Mouse (Mus musculus): Measurements from ENCODE around the gene Pdzrn3. TPM values are rescaled to one million over a fixed set of nuclear protein-coding genes. Genes with fewer than 3 reads are reported as not detected.

Gene Pdzrn3
- polyA plus RNA-seq, 2 experiments = 0.36 to 0.92 TPM

DNA sequence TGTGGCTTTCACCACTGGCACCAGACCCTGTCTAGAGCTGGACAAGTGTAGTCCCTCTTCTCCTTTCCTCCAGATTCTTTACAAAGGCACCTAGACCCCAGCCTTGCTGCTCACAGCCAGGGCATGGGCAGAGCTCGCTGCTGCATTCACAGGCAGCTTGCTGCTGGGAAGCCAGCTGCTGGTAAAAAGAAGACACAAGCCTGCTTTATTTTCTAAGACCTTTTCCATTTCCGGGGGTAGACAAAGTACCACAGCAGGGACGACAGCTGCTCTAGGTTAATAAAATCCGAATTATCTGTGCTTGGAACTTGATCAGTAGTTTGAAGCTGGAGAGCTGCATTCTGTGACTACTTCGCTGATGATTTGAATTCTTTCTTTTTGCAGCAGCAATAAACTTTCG, 59.2 kb downstream of the Pdzrn3 start:
- Histone ChIP-seq H3K4me2 (ENCODE audit: low read depth) (no peak overlapping the region), H3K4me1 (replicated peaks; ENCODE audit: control insufficient read depth in 2 of 2, insufficient read depth in 2 of 2, low read length in 1 of 2) (no peaks in the 10 kb centered on the region), H3K9me3 (ENCODE audit: control insufficient read depth, low read length) (no peaks in the 10 kb centered on the region), H3K36me3 (replicated peaks; ENCODE audit: control insufficient read depth, insufficient read depth, low read depth) (no peaks in the 10 kb centered on the region), H3K27me3 (ENCODE audit: control insufficient read depth, insufficient read depth, low read length) (no peaks in the 10 kb centered on the region), H3K27ac (no peak overlapping the region), H3K9ac (replicated peaks) (no peak overlapping the region), H3K4me3 (ENCODE audit: insufficient read depth in 1 of 2, low read depth in 2 of 2, low read length in 2 of 2) (no peak overlapping the region)
- 48% methylated on average over 6 of the region's 6 CpGs for WGBS (ENCODE audit: insufficient replicate concordance)
- ATAC-seq (ENCODE audit: insufficient read depth) (no peak), DNase-seq (ENCODE audit: low read depth in 3 of 3, low spot score in 3 of 3) (no peak)
- TF ChIP-seq CTCF (IDR thresholded peaks at IDR 0.05; ENCODE audit: low read depth) = no peak
- TF ChIP-seq EP300 (IDR thresholded peaks at IDR 0.05; ENCODE audit: low read depth) = no peak

DNA sequence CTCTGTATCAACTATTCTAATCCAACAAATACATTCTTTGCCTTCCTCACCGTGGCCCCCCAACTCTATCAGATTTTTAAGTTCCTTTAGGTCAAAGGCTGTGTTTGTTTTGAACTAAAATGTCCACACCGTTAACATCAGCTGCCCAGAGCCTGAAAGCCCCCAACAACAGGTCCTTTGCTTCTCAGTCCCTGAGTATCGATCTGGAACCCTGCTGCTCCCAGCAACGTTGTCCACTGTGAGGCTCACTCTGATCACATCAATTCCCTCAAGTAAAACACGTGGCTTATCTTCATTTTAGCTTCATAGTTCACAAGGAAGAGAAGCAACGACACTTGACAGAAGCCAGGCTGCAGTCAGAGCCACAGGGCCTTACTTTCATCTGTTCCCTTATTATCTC, 66.3 kb downstream of the Pdzrn3 start:
- DNase-seq (ENCODE audit: low read depth in 3 of 3, low spot score in 3 of 3) = no peak
- Histone ChIP-seq H3K36me3 (replicated peaks; ENCODE audit: control insufficient read depth, insufficient read depth, low read depth) (no peaks in the 10 kb centered on the region), H3K4me2 (ENCODE audit: low read depth) (no peak overlapping the region), H3K9ac (replicated peaks) (no peak overlapping the region), H3K27ac (no peak overlapping the region), H3K4me1 (replicated peaks; ENCODE audit: control insufficient read depth in 2 of 2, insufficient read depth in 2 of 2, low read length in 1 of 2) (peaks cover 0 to 4% of the 10 kb centered on the region in 2 experiments; a peak in 1 of 4 replicates), H3K4me3 (ENCODE audit: insufficient read depth in 1 of 2, low read depth in 2 of 2, low read length in 2 of 2) (no peak overlapping the region), H3K9me3 (ENCODE audit: control insufficient read depth, low read length) (no peaks in the 10 kb centered on the region), H3K27me3 (ENCODE audit: control insufficient read depth, insufficient read depth, low read length) (no peaks in the 10 kb centered on the region)
- WGBS (ENCODE audit: insufficient replicate concordance) = 24% methylated on average over 6 of the region's 6 CpGs
- TF ChIP-seq CTCF (IDR thresholded peaks at IDR 0.05; ENCODE audit: low read depth) (no peak), EP300 (IDR thresholded peaks at IDR 0.05; ENCODE audit: low read depth) (no peak)
- ATAC-seq (ENCODE audit: insufficient read depth) = no peak

DNA sequence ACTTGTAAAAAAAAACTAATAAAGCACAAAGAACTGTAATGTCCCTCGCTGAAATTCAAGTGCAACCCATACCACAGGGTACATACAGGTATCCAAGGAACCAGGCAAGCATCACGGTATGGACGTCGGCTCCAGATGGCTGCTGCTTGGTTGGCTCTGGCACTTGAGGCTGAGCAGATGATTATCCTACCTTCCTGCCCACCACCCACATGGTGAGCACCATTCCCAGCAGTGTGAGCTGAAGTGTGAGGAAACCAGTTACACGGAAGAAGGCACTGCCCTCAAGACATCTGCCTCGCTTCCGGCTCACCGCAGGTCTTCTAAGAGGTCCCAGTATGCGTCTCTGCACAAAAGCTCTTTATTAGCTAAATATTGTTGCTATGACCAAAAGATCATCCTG, 67.2 kb downstream of the Pdzrn3 start:
- no peak overlapping the region for H3K27ac ChIP-seq
- WGBS (ENCODE audit: insufficient replicate concordance) = 71% methylated on average over 9 of the region's 9 CpGs
- TF ChIP-seq EP300 (IDR thresholded peaks at IDR 0.05; ENCODE audit: low read depth) (no peak), CTCF (IDR thresholded peaks at IDR 0.05; ENCODE audit: low read depth) (no peak)
- no peak overlapping the region for H3K4me3 ChIP-seq (ENCODE audit: insufficient read depth in 1 of 2, low read depth in 2 of 2, low read length in 2 of 2)
- no peak overlapping the region for H3K9ac ChIP-seq (replicated peaks)
- H3K27me3 ChIP-seq (ENCODE audit: control insufficient read depth, insufficient read depth, low read length) = no peaks in the 10 kb centered on the region
- peaks cover 0 to 4% of the 10 kb centered on the region in 2 experiments; a peak in 1 of 4 replicates for H3K4me1 ChIP-seq (replicated peaks; ENCODE audit: control insufficient read depth in 2 of 2, insufficient read depth in 2 of 2, low read length in 1 of 2)
- DNase-seq (ENCODE audit: low read depth in 3 of 3, low spot score in 3 of 3) (no peak), ATAC-seq (ENCODE audit: insufficient read depth) (no peak)
- no peaks in the 10 kb centered on the region for H3K9me3 ChIP-seq (ENCODE audit: control insufficient read depth, low read length)
- no peaks in the 10 kb centered on the region for H3K36me3 ChIP-seq (replicated peaks; ENCODE audit: control insufficient read depth, insufficient read depth, low read depth)
- no peak overlapping the region for H3K4me2 ChIP-seq (ENCODE audit: low read depth)

DNA sequence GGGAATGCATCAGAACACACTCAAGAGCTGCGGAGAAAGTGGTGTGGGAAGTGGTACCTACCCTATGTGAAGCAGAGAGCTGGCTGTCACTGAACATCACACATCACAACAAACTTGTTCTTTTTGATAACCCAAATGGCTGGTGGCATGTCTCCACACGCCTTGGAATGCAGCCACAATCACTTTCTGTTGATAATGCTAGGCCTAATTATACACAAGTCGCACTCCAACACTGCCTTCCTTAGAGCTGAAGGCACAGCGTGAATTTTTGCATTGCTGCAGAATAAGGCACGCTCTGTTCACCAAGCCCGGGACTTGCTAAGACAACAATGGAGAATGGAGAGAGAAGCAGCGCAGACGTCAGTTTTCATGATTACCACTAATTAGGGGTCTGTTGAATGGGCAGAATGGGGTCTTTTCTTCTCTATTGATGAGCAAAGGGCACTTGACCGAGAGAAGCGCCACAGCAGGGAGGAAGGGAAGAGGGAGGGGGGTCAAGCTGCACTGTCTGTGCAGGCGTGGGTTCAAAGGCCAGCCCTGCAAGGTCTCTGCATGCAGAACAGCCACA, 69.6 kb downstream of the Pdzrn3 start:
- Histone ChIP-seq H3K4me1 (replicated peaks; ENCODE audit: control insufficient read depth in 2 of 2, insufficient read depth in 2 of 2, low read length in 1 of 2) (peaks cover 0 to 7% of the 10 kb centered on the region in 2 experiments; a peak in 2 of 4 replicates), H3K4me3 (ENCODE audit: insufficient read depth in 1 of 2, low read depth in 2 of 2, low read length in 2 of 2) (no peak overlapping the region), H3K9me3 (ENCODE audit: control insufficient read depth, low read length) (no peaks in the 10 kb centered on the region), H3K4me2 (ENCODE audit: low read depth) (no peak overlapping the region), H3K27ac (no peak overlapping the region), H3K27me3 (ENCODE audit: control insufficient read depth, insufficient read depth, low read length) (no peaks in the 10 kb centered on the region), H3K36me3 (replicated peaks; ENCODE audit: control insufficient read depth, insufficient read depth, low read depth) (no peaks in the 10 kb centered on the region), H3K9ac (replicated peaks) (no peak overlapping the region)
- ATAC-seq (ENCODE audit: insufficient read depth) (no peak), DNase-seq (ENCODE audit: low read depth in 3 of 3, low spot score in 3 of 3) (no peak)
- 61% methylated on average over 11 of the region's 11 CpGs for WGBS (ENCODE audit: insufficient replicate concordance)
- TF ChIP-seq EP300 (IDR thresholded peaks at IDR 0.05; ENCODE audit: low read depth) = no peak
- TF ChIP-seq CTCF (IDR thresholded peaks at IDR 0.05; ENCODE audit: low read depth) = no peak

- Histone ChIP-seq H3K4me3 (ENCODE audit: insufficient read depth in 1 of 2, low read depth in 2 of 2, low read length in 2 of 2) (no peak overlapping the region), H3K36me3 (replicated peaks; ENCODE audit: control insufficient read depth, insufficient read depth, low read depth) (no peaks in the 10 kb centered on the region), H3K27me3 (ENCODE audit: control insufficient read depth, insufficient read depth, low read length) (no peaks in the 10 kb centered on the region), H3K9me3 (ENCODE audit: control insufficient read depth, low read length) (no peaks in the 10 kb centered on the region), H3K4me1 (replicated peaks; ENCODE audit: control insufficient read depth in 2 of 2, insufficient read depth in 2 of 2, low read length in 1 of 2) (peaks cover 0 to 7% of the 10 kb centered on the region in 2 experiments; a peak in 2 of 4 replicates), H3K4me2 (ENCODE audit: low read depth) (no peak overlapping the region), H3K9ac (replicated peaks) (no peak overlapping the region), H3K27ac (no peak overlapping the region)
- ATAC-seq (ENCODE audit: insufficient read depth) (no peak), DNase-seq (ENCODE audit: low read depth in 3 of 3, low spot score in 3 of 3) (no peak)
- 62% methylated on average over 7 of the region's 7 CpGs for WGBS (ENCODE audit: insufficient replicate concordance)
- TF ChIP-seq EP300 (IDR thresholded peaks at IDR 0.05; ENCODE audit: low read depth) (no peak), CTCF (IDR thresholded peaks at IDR 0.05; ENCODE audit: low read depth) (no peak)
Measured at GRCm38 (mm10) chr6:101306834-101307233, 70.9 kb downstream of the Pdzrn3 start.

Data from liver, embryonic 14.5 days (tissue).